Mouse (Mus musculus) CH12.LX (cell line): ENCODE results near the gene Grifin. TPM values are rescaled to one million over a fixed set of nuclear protein-coding genes. Genes with fewer than 3 reads are reported as not detected.

Experiments used
- DNase-seq: peaks from one replicate; pipeline ENCODE4 v3.0.0-alpha.2; 2013; ENCODE audit errors: extremely low read depth
- H3K27ac ChIP-seq: 2 replicates; pipeline ENCODE4 v1.5.1; 2012; ENCODE audit warnings: low read depth, mild to moderate bottlenecking, control low read depth, moderate library complexity; ENCODE audit not compliant: insufficient read depth
- H3K27me3 ChIP-seq: replicated peaks from 2 replicates; pipeline ENCODE3; 2012; ENCODE audit warnings: inconsistent platforms
- H3K36me3 ChIP-seq, 2 experiments: replicated peaks in 1 of 2; 2 replicates each; pipeline versions ENCODE3 to v1.6.1; 2012; ENCODE audit warnings: inconsistent platforms in 1 of 2, low read length in 1 of 2, mild to moderate bottlenecking in 1 of 2, mixed read lengths in 1 of 2, moderate library complexity in 1 of 2; ENCODE audit not compliant: control insufficient read depth in 1 of 2, insufficient read depth in 1 of 2
- H3K4me1 ChIP-seq, 2 experiments: 2 replicates each; pipeline ENCODE4 v1.6.1; 2012; ENCODE audit warnings: inconsistent platforms in 1 of 2, moderate library complexity in 1 of 2; ENCODE audit not compliant: insufficient read depth in 2 of 2, control insufficient read depth in 1 of 2
- H3K4me2 ChIP-seq: 2 replicates; pipeline ENCODE4 v1.6.1; 2012; ENCODE audit warnings: low read depth, mild to moderate bottlenecking, control low read depth; ENCODE audit not compliant: poor library complexity, insufficient read depth, severe bottlenecking
- H3K4me3 ChIP-seq, 3 experiments: fragments of 150-350 bp in 1 of 3; sonication (generic) in 1 of 3; replicated peaks in 1 of 3; 2 replicates each; pipeline versions ENCODE3 to v1.5.1; 2011 to 2012; ENCODE audit warnings: low read depth in 2 of 3, low read length in 2 of 3, mild to moderate bottlenecking in 2 of 3, moderate library complexity in 2 of 3, control low read depth in 1 of 3, improper control_type of control experiment in 1 of 3, inconsistent platforms in 1 of 3, mixed read lengths in 1 of 3; ENCODE audit not compliant: poor library complexity in 1 of 3
- H3K79me2 ChIP-seq: replicated peaks from 2 replicates; pipeline ENCODE4 v1.6.1; 2012; ENCODE audit warnings: mild to moderate bottlenecking, moderate library complexity; ENCODE audit not compliant: control insufficient read depth, poor library complexity, insufficient read depth, severe bottlenecking; ENCODE audit errors: extremely low read depth
- H3K9ac ChIP-seq: 2 replicates; pipeline ENCODE4 v1.6.1; 2012; ENCODE audit warnings: low read depth, mild to moderate bottlenecking, control low read depth, moderate library complexity; ENCODE audit not compliant: insufficient read depth
- H3K9me3 ChIP-seq: replicated peaks from 2 replicates; pipeline ENCODE3; 2012; ENCODE audit warnings: low read length, inconsistent platforms, mixed read lengths
- BHLHE40 ChIP-seq: IDR thresholded peaks from 2 replicates; pipeline ENCODE4 v1.6.1; 2011; ENCODE audit warnings: mild to moderate bottlenecking, low read depth, low read length, improper control_type of control experiment
- CHD2 ChIP-seq: IDR thresholded peaks from 2 replicates; pipeline ENCODE4 v1.6.1; 2011; ENCODE audit warnings: low read length, improper control_type of control experiment
- CTCF ChIP-seq, 2 experiments: IDR thresholded peaks in 1 of 2; conservative IDR thresholded peaks in 1 of 2; 2 replicates each; pipeline ENCODE4 v1.5.1; 2011 to 2012; ENCODE audit warnings: low read depth in 2 of 2, low read length in 2 of 2, improper control_type of control experiment in 1 of 2, inconsistent platforms in 1 of 2, mild to moderate bottlenecking in 1 of 2, moderate library complexity in 1 of 2
- GABPA ChIP-seq: IDR thresholded peaks from 2 replicates; pipeline ENCODE4 v1.6.1; 2012; ENCODE audit warnings: low read depth, low read length, improper control_type of control experiment, inconsistent platforms; ENCODE audit not compliant: insufficient replicate concordance
- HCFC1 ChIP-seq: IDR thresholded peaks from 2 replicates; pipeline ENCODE4 v1.6.1; 2012; ENCODE audit warnings: low read depth, mild to moderate bottlenecking, inconsistent platforms, low read length, improper control_type of control experiment
- JUN ChIP-seq: IDR thresholded peaks from 2 replicates; pipeline ENCODE4 v1.6.1; 2011; ENCODE audit warnings: low read depth, mild to moderate bottlenecking, low read length, improper control_type of control experiment, moderate library complexity; ENCODE audit not compliant: insufficient read depth
- JUND ChIP-seq: conservative IDR thresholded peaks from 2 replicates; pipeline ENCODE4 v1.6.1; 2011; ENCODE audit warnings: low read depth, low read length, improper control_type of control experiment
- MAX ChIP-seq: IDR thresholded peaks from 2 replicates; pipeline ENCODE4 v1.6.1; 2011; ENCODE audit warnings: low read length, improper control_type of control experiment
- MAZ ChIP-seq: IDR thresholded peaks from 2 replicates; pipeline ENCODE4 v1.6.1; 2012; ENCODE audit warnings: low read depth, mild to moderate bottlenecking, inconsistent platforms, low read length, improper control_type of control experiment, moderate library complexity
- MEF2A ChIP-seq: IDR thresholded peaks from 2 replicates; pipeline ENCODE4 v1.6.1; 2014; ENCODE audit warnings: low read depth, mild to moderate bottlenecking, inconsistent platforms, low read length, improper control_type of control experiment, borderline replicate concordance
- MXI1 ChIP-seq: IDR thresholded peaks from 2 replicates; pipeline ENCODE4 v1.6.1; 2011; ENCODE audit warnings: mild to moderate bottlenecking, low read depth, low read length, improper control_type of control experiment
- NELFE ChIP-seq: IDR thresholded peaks from 2 replicates; pipeline ENCODE4 v1.6.1; 2011; ENCODE audit warnings: low read depth, low read length, improper control_type of control experiment
- POLR2A ChIP-seq: IDR thresholded peaks from 2 replicates; pipeline ENCODE4 v1.6.1; 2011; ENCODE audit warnings: low read depth, mild to moderate bottlenecking, improper control_type of control experiment, low read length
- POLR2AphosphoS2 ChIP-seq: IDR thresholded peaks from 2 replicates; pipeline ENCODE4 v1.6.1; 2011; ENCODE audit warnings: low read depth, low read length, improper control_type of control experiment
- SIN3A ChIP-seq: IDR thresholded peaks from 2 replicates; pipeline ENCODE4 v1.6.1; 2012; ENCODE audit warnings: low read length, improper control_type of control experiment, inconsistent platforms
- TBP ChIP-seq: conservative IDR thresholded peaks from 2 replicates; pipeline ENCODE4 v1.6.1; 2011; ENCODE audit warnings: low read depth, low read length, improper control_type of control experiment
- TCF12 ChIP-seq: IDR thresholded peaks from 2 replicates; pipeline ENCODE4 v1.6.1; 2014; ENCODE audit warnings: low read depth, mild to moderate bottlenecking, inconsistent platforms, low read length, improper control_type of control experiment
- UBTF ChIP-seq: IDR thresholded peaks from 2 replicates; pipeline ENCODE4 v1.6.1; 2012; ENCODE audit warnings: low read depth, mild to moderate bottlenecking, inconsistent platforms, low read length, improper control_type of control experiment, moderate library complexity
- USF2 ChIP-seq: conservative IDR thresholded peaks from 2 replicates; pipeline ENCODE4 v1.6.1; 2011; ENCODE audit warnings: low read depth, low read length, improper control_type of control experiment
- ZC3H11A ChIP-seq: IDR thresholded peaks from 2 replicates; pipeline ENCODE4 v1.6.1; 2012; ENCODE audit warnings: low read depth, mild to moderate bottlenecking, inconsistent platforms, low read length, improper control_type of control experiment
- ZMIZ1 ChIP-seq: IDR thresholded peaks from 2 replicates; pipeline ENCODE4 v1.6.1; 2012; ENCODE audit warnings: low read depth, mild to moderate bottlenecking, inconsistent platforms, low read length, improper control_type of control experiment
- ZNF384 ChIP-seq: IDR thresholded peaks from 2 replicates; pipeline ENCODE4 v1.6.1; 2012; ENCODE audit warnings: low read depth, low read length, improper control_type of control experiment, inconsistent platforms
- dilution Hi-C: fragments of 300-500 bp; cut with MboI; formaldehyde crosslinking; loops from 2 replicates; pipeline ENCODE4 v1.14.3; 2020; ENCODE audit warnings: low sequenced_read_pairs; ENCODE audit not compliant: extremely low pct_unique_long_range_greater_than_20kb, extremely low pct_ligation_motif_present
- in situ Hi-C: fragments of 300-500 bp; cut with MboI; formaldehyde crosslinking; loops from 3 replicates; pipeline ENCODE4 v1.14.3; 2019; ENCODE audit warnings: low sequenced_read_pairs, low pct_ligation_motif_present, low pct_unique_long_range_greater_than_20kb, mixed read lengths
- polyA plus RNA-seq: library from polyadenylated mRNA; unstranded; fragments of >175 nt; gene quantifications from 2 replicates; pipeline ENCODE4 v1.2.1, GENCODE M21; 2012; ENCODE audit warnings: low read depth; ENCODE audit not compliant: insufficient read length
- total RNA-seq, 2 experiments: library from RNA; depleted of rRNA; stranded (reverse); fragments of 300-350 nt in 1 of 2; fragments of >200 nt in 1 of 2; gene quantifications; 2 replicates each; pipeline ENCODE4 v1.2.3; 2012 to 2014

The Grifin gene
- total and polyA plus RNA-seq, 3 experiments, result not detected

- Histone ChIP-seq H3K36me3 (no peaks in the 10 kb centered on the region), H3K9ac (no peak overlapping the region), H3K4me3 (no peak overlapping the region), H3K27me3 (peaks cover 38% of the 10 kb centered on the region)
- no peak for TF ChIP-seq JUND
- TF ChIP-seq SIN3A, result no peak
- TF ChIP-seq UBTF, result no peak
- no peak for TF ChIP-seq MXI1
- TF ChIP-seq ZMIZ1, result no peak
- TF ChIP-seq POLR2A, result no peak
- TF ChIP-seq MAZ, result no peak
- no peak for TF ChIP-seq HCFC1
- TF ChIP-seq CHD2, result no peak
- TF ChIP-seq USF2, result no peak
- no peak for TF ChIP-seq MEF2A
- TF ChIP-seq BHLHE40, result no peak
- no peak for TF ChIP-seq TCF12
- TF ChIP-seq, all 38 proteins: peak for 0
- H3K27ac ChIP-seq, result no peak overlapping the region
- no peak overlapping the region for H3K4me2 ChIP-seq
- no peak for DNase-seq
- in situ Hi-C loops, result loop anchor here (10.0 kb wide), 1 partner anchor 199 kb away; no protein-coding TSS in a partner anchor
- peaks cover 2% of the 10 kb centered on the region for H3K9me3 ChIP-seq
- H3K4me1 ChIP-seq, result no peaks in the 10 kb centered on the region
- dilution Hi-C loops, result no loop called here
- H3K79me2 ChIP-seq, result no peaks in the 10 kb centered on the region
These were observed 19.2 kb downstream of the Grifin start for GRCm38 (mm10) chr5:140545651-140546050.

- no peak overlapping the region for H3K4me2 ChIP-seq
- no peaks in the 10 kb centered on the region for H3K79me2 ChIP-seq
- DNase-seq, result no peak
- H3K27ac ChIP-seq, result no peak overlapping the region
- in situ Hi-C loops, result loop anchor here (5.0 to 10.0 kb wide), 2 partner anchors 74 to 202 kb away; no protein-coding TSS in a partner anchor
- H3K27me3 ChIP-seq, result peaks cover 33% of the 10 kb centered on the region
- dilution Hi-C loops, result no loop called here
- no peaks in the 10 kb centered on the region for H3K4me1 ChIP-seq
- no peak for TF ChIP-seq USF2
- no peak for TF ChIP-seq NELFE
- TF ChIP-seq ZC3H11A, result no peak
- no peak for TF ChIP-seq MXI1
- TF ChIP-seq MEF2A, result no peak
- TF ChIP-seq CHD2, result no peak
- no peak for TF ChIP-seq TBP
- TF ChIP-seq JUN, result no peak
- TF ChIP-seq MAZ, result no peak
- TF ChIP-seq GABPA, result no peak
- no peak for TF ChIP-seq MAX
- no peak for TF ChIP-seq ZNF384
- no peak for TF ChIP-seq CTCF (conservative IDR thresholded peaks at IDR 0.05 in 1 of 2, IDR thresholded peaks at IDR 0.05 in 1 of 2; ENCODE audit: low read depth in 2 of 2, low read length in 2 of 2)
- no peak for TF ChIP-seq POLR2AphosphoS2
- TF ChIP-seq POLR2A, result no peak
- H3K9me3 ChIP-seq, result no peaks in the 10 kb centered on the region
- H3K36me3 ChIP-seq, result no peaks in the 10 kb centered on the region
- H3K9ac ChIP-seq, result no peak overlapping the region
- H3K4me3 ChIP-seq, result no peak overlapping the region
These were observed 21.9 kb downstream of the Grifin start for GRCm38 (mm10) chr5:140542811-140543575.
